Mouse (Mus musculus): Measurements from ENCODE around the gene Cd247.

The Cd247 gene

GRCm38 (mm10) chr1:165857279-165857678, 68.8 kb downstream of the Cd247 start:
- no peak for DNase-seq

GRCm38 (mm10) chr1:165858356-165858755, 69.9 kb downstream of the Cd247 start:
- no peak for DNase-seq

GRCm38 (mm10) chr1:165860373-165861234, 72.1 kb downstream of the Cd247 start:
- no peak for DNase-seq

- DNase-seq: no peak
Measured at GRCm38 (mm10) chr1:165861235-165861609, 72.7 kb downstream of the Cd247 start.

GRCm38 (mm10) chr1:165862059-165862458, 73.6 kb downstream of the Cd247 start:
- no peak for DNase-seq

GRCm38 (mm10) chr1:165864864-165865795, 76.6 kb downstream of the Cd247 start:
- no peak for DNase-seq

GRCm38 (mm10) chr1:165866630-165867280, 78.3 kb downstream of the Cd247 start:
- DNase-seq: no peak

- DNase-seq: no peak
Measured at GRCm38 (mm10) chr1:165868659-165869058, 80.2 kb downstream of the Cd247 start.

- no peak for DNase-seq
Measured at GRCm38 (mm10) chr1:165874645-165875044, 86.2 kb downstream of the Cd247 start.

- DNase-seq: no peak
Measured at GRCm38 (mm10) chr1:165875520-165876284, 87.2 kb downstream of the Cd247 start.

- DNase-seq: no peak
Measured at GRCm38 (mm10) chr1:165878751-165879150, 90.3 kb downstream of the Cd247 start.

GRCm38 (mm10) chr1:165882146-165882900, 93.8 kb downstream of the Cd247 start:
- DNase-seq: no peak

- no peak for DNase-seq
Measured at GRCm38 (mm10) chr1:165891686-165892085, 103.2 kb downstream of the Cd247 start.

- no peak for DNase-seq
Measured at GRCm38 (mm10) chr1:165903596-165903995, 115.1 kb downstream of the Cd247 start.

GRCm38 (mm10) chr1:165908153-165908552, 119.7 kb downstream of the Cd247 start:
- no peak for DNase-seq

- peak; percentile 9 for DNase-seq
Measured at GRCm38 (mm10) chr1:165908806-165909205, 120.3 kb downstream of the Cd247 start.

GRCm38 (mm10) chr1:165909471-165909870, 121.0 kb downstream of the Cd247 start:
- DNase-seq: no peak

- no peak for DNase-seq
Measured at GRCm38 (mm10) chr1:165913720-165914415, 125.4 kb downstream of the Cd247 start.

- DNase-seq: no peak
Measured at GRCm38 (mm10) chr1:165914416-165914801, 125.9 kb downstream of the Cd247 start.

- DNase-seq: no peak
Measured at GRCm38 (mm10) chr1:165921026-165921425, 132.5 kb downstream of the Cd247 start.

- DNase-seq: no peak
Measured at GRCm38 (mm10) chr1:165922488-165922887, 134.0 kb downstream of the Cd247 start.

Data from liver (tissue).